Mouse (Mus musculus) kidney, embryonic 14.5 days (tissue): Measurements from ENCODE around the gene Sparcl1. TPM values are rescaled to one million over a fixed set of nuclear protein-coding genes. Genes with fewer than 3 reads are reported as not detected.

ENCODE experiments used
- ATAC-seq: fragments of 200-750 bp; cut with Nextera tagmentation; 2 replicates; pipeline ENCODE4 v1.8.0; 2017; ENCODE audit warnings: moderate number of reproducible peaks, mild to moderate bottlenecking, moderate TSS enrichment, moderate library complexity; ENCODE audit not compliant: low FRiP score, low TSS enrichment
- H3K27ac ChIP-seq: fragments of 300-500 bp; sonication (generic); 2 replicates; pipeline ENCODE4 v1.5.1; 2014; ENCODE audit warnings: low read depth, mild to moderate bottlenecking, low read length, moderate library complexity, mixed read lengths
- H3K27me3 ChIP-seq: fragments of 300-500 bp; sonication (generic); 2 replicates; pipeline ENCODE4 v1.6.1; 2014; ENCODE audit warnings: mild to moderate bottlenecking, low read length; ENCODE audit not compliant: control insufficient read depth, insufficient read depth
- H3K36me3 ChIP-seq: fragments of 300-500 bp; sonication (generic); 2 replicates; pipeline ENCODE4 v1.6.1; 2014; ENCODE audit warnings: low read length, mixed read lengths; ENCODE audit not compliant: control insufficient read depth, insufficient read depth
- H3K4me1 ChIP-seq: fragments of 300-500 bp; sonication (generic); 2 replicates; pipeline ENCODE4 v1.6.1; 2014; ENCODE audit warnings: low read length, mixed read lengths; ENCODE audit not compliant: control insufficient read depth, insufficient read depth
- H3K4me2 ChIP-seq: fragments of 300-500 bp; sonication (generic); replicated peaks from 2 replicates; pipeline ENCODE4 v1.6.1; 2014; ENCODE audit warnings: low read depth, mild to moderate bottlenecking, low read length
- H3K4me3 ChIP-seq: fragments of 300-500 bp; sonication (generic); 2 replicates; pipeline ENCODE4 v1.5.1; 2014; ENCODE audit warnings: mild to moderate bottlenecking, low read length
- H3K9ac ChIP-seq: fragments of 300-500 bp; sonication (generic); 2 replicates; pipeline ENCODE4 v1.6.1; 2014; ENCODE audit warnings: low read depth, mild to moderate bottlenecking, low read length, moderate library complexity
- H3K9me3 ChIP-seq: fragments of 300-500 bp; sonication (generic); 2 replicates; pipeline ENCODE4 v1.6.1; 2016; ENCODE audit warnings: low read length; ENCODE audit not compliant: control insufficient read depth
- WGBS: fragments of 180-500 bp; shearing (Covaris S2); extraction: QIAGEN DNeasy Blood & Tissue Kit; methylation state at CpG from one replicate; pipeline ENCODE4 v1.1.7; 2014; 5-methylcytosine and 5-hydroxymethylcytosine counted together
- polyA plus RNA-seq: library from polyadenylated mRNA; unstranded; fragments of >200 nt; fragmentation: Nextera tagmentation; extraction: Ambion mirVana; gene quantifications from 2 replicates; pipeline ENCODE4 v1.2.1, GENCODE M21; 2014

Sparcl1 gene
- polyA plus RNA-seq: 33.5 and 36.1 TPM in 2 replicates

GRCm38 (mm10) chr5:104113491-104114172 is at the start of gene Sparcl1:
Gene Sparcl1, minus strand, starts transcription at chr5:104113733.
- peak within 1 kb of the TSS; percentile 23 for H3K4me3 ChIP-seq
- peak within 1 kb of the TSS; percentile 35 for H3K4me2 ChIP-seq
- no peaks in the 10 kb centered on the region for H3K27me3 ChIP-seq
- peak within 1 kb of the TSS; percentile 44; the same call in 1 of the 2 replicates for H3K9ac ChIP-seq
- no peaks in the 10 kb centered on the region for H3K9me3 ChIP-seq
- no peaks in the 10 kb centered on the region for H3K36me3 ChIP-seq
- peak within 1 kb of the TSS; percentile 83 for H3K27ac ChIP-seq
- H3K4me1 ChIP-seq: peaks cover 40% of the 10 kb centered on the region
- ATAC-seq: 0 out of 2 replicates have a peak, but pooled peaks have one; percentile 26
- 14% methylated on average over 15 of the region's 15 CpGs for WGBS

DNA sequence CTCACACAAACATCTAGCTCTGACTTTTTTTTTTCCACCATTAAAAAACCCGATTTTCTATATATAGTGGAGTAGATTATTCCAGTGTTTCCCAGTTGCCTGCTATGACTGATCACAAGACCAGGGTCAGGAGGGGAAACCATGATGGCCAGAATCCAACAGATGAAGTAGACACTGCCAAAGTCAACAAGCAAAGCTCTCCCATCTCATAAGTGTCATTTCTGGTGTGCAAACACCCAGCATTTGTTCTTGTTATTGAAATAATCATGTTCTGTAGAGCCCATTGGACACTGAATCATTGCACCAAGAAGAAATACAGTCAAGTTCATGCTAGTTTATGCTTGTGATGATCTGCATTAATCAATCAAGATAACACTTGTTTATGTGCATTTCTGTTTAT is 47.9 kb upstream of the Sparcl1 start:
- Histone ChIP-seq H3K36me3 (no peaks in the 10 kb centered on the region), H3K27ac (no peak overlapping the region), H3K4me2 (no peak overlapping the region), H3K4me3 (no peak overlapping the region), H3K4me1 (no peaks in the 10 kb centered on the region), H3K9me3 (no peaks in the 10 kb centered on the region), H3K9ac (no peak overlapping the region), H3K27me3 (no peaks in the 10 kb centered on the region)
- ATAC-seq: peak; percentile 57; the same call in 1 of the 2 replicates
- WGBS: 58% methylated on average over 1 of the region's 1 CpGs

- Histone ChIP-seq H3K9me3 (no peaks in the 10 kb centered on the region), H3K4me3 (no peak overlapping the region), H3K4me2 (no peak overlapping the region), H3K27ac (no peak overlapping the region), H3K4me1 (no peaks in the 10 kb centered on the region), H3K9ac (no peak overlapping the region), H3K36me3 (no peaks in the 10 kb centered on the region), H3K27me3 (no peaks in the 10 kb centered on the region)
- ATAC-seq: no peak
- 73% methylated on average over 3 of the region's 3 CpGs for WGBS
These were observed 47.0 kb upstream of the Sparcl1 start for GRCm38 (mm10) chr5:104160581-104160980.

DNA sequence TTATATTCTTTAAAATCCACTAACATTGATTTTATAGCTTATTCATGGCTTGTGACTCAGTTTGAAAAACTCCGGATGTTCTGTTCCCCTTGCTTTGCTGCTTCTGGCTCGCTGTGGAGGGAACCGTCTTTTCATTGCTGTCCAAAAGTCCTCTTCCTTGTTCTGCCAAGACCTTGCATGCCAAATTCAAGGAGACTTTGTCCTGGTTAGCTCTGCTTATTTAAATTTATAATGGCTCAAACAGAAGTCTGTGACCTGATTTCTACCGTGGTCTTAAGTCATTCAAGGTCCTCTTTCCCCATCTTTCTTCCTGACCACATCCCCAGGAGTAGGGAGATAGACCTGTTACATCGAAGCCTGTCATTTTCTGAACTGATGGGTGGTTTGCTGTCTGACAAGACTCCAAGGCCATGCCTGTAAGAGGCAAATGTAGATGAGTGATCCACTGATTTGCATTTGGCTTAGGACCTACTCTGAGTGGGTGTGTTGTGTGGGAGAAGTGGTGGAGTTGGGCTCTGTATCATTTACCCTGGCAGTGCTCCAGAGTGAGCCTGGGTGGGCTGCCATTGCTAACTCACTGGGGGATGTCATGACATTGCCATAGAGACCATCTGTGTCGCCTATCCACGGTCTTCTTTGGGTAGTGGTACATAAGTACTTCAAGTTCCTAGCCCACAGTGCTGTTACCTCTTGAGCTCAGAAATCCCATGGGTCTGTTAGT is 45.0 kb upstream of the Sparcl1 start:
- no peaks in the 10 kb centered on the region for H3K36me3 ChIP-seq
- WGBS: 77% methylated on average over 7 of the region's 7 CpGs
- H3K9me3 ChIP-seq: no peaks in the 10 kb centered on the region
- no peak overlapping the region for H3K4me3 ChIP-seq
- no peak overlapping the region for H3K27ac ChIP-seq
- no peaks in the 10 kb centered on the region for H3K27me3 ChIP-seq
- ATAC-seq: no peak
- H3K4me1 ChIP-seq: no peaks in the 10 kb centered on the region
- H3K9ac ChIP-seq: no peak overlapping the region
- no peak overlapping the region for H3K4me2 ChIP-seq

DNA sequence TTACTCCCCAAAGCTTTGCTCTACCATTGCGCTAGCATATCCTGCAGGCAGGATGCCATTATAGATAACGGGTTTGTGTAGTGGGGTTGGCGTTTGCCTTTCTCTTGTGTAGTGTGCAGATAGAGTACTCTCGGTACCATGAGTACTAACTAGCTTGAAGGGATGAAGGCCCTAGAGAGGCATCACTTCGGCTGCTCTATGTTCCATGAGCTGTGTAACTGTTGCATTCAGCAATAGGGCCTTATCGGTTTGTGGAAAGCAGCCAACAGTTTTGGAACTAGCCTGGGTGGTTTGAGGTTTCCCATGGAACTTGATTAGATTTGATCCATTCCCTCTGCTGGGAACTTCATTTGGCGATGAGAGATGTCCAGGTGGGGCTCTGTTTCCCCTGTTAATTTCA is 44.2 kb upstream of the Sparcl1 start:
- no peaks in the 10 kb centered on the region for H3K27me3 ChIP-seq
- H3K4me1 ChIP-seq: no peaks in the 10 kb centered on the region
- H3K4me3 ChIP-seq: no peak overlapping the region
- no peak for ATAC-seq
- no peak overlapping the region for H3K4me2 ChIP-seq
- no peaks in the 10 kb centered on the region for H3K36me3 ChIP-seq
- H3K27ac ChIP-seq: no peak overlapping the region
- no peak overlapping the region for H3K9ac ChIP-seq
- H3K9me3 ChIP-seq: no peaks in the 10 kb centered on the region
- 90% methylated on average over 7 of the region's 7 CpGs for WGBS

GRCm38 (mm10) chr5:104150196-104150595 is 36.7 kb upstream of the Sparcl1 start:
- ATAC-seq: no peak
- WGBS: 92% methylated on average over 6 of the region's 6 CpGs
- H3K27ac ChIP-seq: no peak overlapping the region

GRCm38 (mm10) chr5:104149349-104149748 is 35.8 kb upstream of the Sparcl1 start:
- WGBS: 19% methylated on average over 7 of the region's 7 CpGs
- peak; percentile 64 for ATAC-seq
- Histone ChIP-seq H3K9me3 (no peaks in the 10 kb centered on the region; the same call in 1 of the 2 replicates), H3K9ac (no peak overlapping the region), H3K4me1 (no peaks in the 10 kb centered on the region; the same call in 1 of the 2 replicates), H3K4me2 (no peak overlapping the region), H3K27me3 (no peaks in the 10 kb centered on the region), H3K4me3 (no peak overlapping the region), H3K36me3 (no peaks in the 10 kb centered on the region), H3K27ac (no peak overlapping the region)

More at GRCm38 (mm10) chr5:104150196-104150595, 36.7 kb upstream of the Sparcl1 start:
- Histone ChIP-seq H3K9me3 (no peaks in the 10 kb centered on the region; the same call in 1 of the 2 replicates), H3K4me2 (no peak overlapping the region), H3K9ac (no peak overlapping the region), H3K4me3 (no peak overlapping the region), H3K4me1 (no peaks in the 10 kb centered on the region; the same call in 1 of the 2 replicates), H3K36me3 (no peaks in the 10 kb centered on the region), H3K27me3 (no peaks in the 10 kb centered on the region)

GRCm38 (mm10) chr5:104144057-104144456 is 30.5 kb upstream of the Sparcl1 start:
- Histone ChIP-seq H3K27ac (no peak overlapping the region), H3K36me3 (no peaks in the 10 kb centered on the region), H3K4me3 (no peak overlapping the region), H3K9me3 (no peaks in the 10 kb centered on the region), H3K27me3 (no peaks in the 10 kb centered on the region), H3K9ac (no peak overlapping the region), H3K4me2 (no peak overlapping the region), H3K4me1 (no peaks in the 10 kb centered on the region)
- no peak for ATAC-seq
- WGBS: 80% methylated on average over 4 of the region's 4 CpGs

DNA sequence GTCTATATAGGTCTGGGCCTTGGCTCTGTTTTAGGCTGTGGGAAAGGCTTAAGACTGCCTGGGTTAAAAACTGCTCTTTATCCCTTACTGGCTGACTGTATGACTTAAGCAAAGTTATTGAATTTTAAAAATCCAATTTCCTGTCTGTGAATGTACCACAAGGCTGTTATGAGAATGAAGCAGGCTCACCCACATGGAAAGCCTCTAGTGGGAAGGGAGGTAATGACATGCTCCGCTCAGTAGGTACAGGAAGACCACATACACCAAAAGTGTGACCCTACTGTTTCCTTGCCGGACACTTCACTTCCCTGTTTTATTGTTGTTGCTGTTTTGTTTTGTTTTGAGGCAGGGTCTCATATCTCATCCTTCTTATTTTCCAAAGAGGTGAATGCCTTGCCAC is 27.5 kb upstream of the Sparcl1 start:
- H3K4me1 ChIP-seq: no peaks in the 10 kb centered on the region
- H3K9me3 ChIP-seq: no peaks in the 10 kb centered on the region
- no peaks in the 10 kb centered on the region for H3K36me3 ChIP-seq
- no peak overlapping the region for H3K27ac ChIP-seq
- ATAC-seq: no peak
- no peak overlapping the region for H3K4me2 ChIP-seq
- H3K27me3 ChIP-seq: no peaks in the 10 kb centered on the region
- H3K9ac ChIP-seq: no peak overlapping the region
- no peak overlapping the region for H3K4me3 ChIP-seq
- WGBS: 70% methylated on average over 2 of the region's 2 CpGs
